In genomic region chr11:65787421-65788151, GRCm38 (mm10) we compare ENCODE assay signal across 8 mouse cellular contexts. TPM values are rescaled to one million over a fixed set of nuclear protein-coding genes. Genes with fewer than 3 reads are reported as not detected.
DNase-seq lines count a peak whose midpoint lies in the region; ATAC-seq lines count a peak whose summit lies in the region.

No protein-coding gene starts in this region.

- ATAC-seq in embryonic facial prominence, embryonic 11.5 days (replicated peaks; ENCODE audit: insufficient number of reproducible peaks, low FRiP score, low TSS enrichment, low read depth) = peak; percentile 86
- ATAC-seq in inflammation-experienced regulatory T-cells, adult 6 months = peak; percentile 63

- no peaks in the 10 kb centered on the region for H3K27me3 ChIP-seq in embryonic facial prominence, embryonic 11.5 days (ENCODE audit: control insufficient read depth, insufficient read depth, low read length)
- H3K27me3 ChIP-seq in midbrain, embryonic 10.5 days (ENCODE audit: low read depth, poor library complexity, severe bottlenecking) = no peaks in the 10 kb centered on the region

- H3K27ac ChIP-seq in embryonic facial prominence, embryonic 11.5 days (replicated peaks; ENCODE audit: low read depth, low read length) = peak overlapping the region; percentile 70
- peak overlapping the region; percentile 98 for H3K27ac ChIP-seq in midbrain, embryonic 10.5 days (replicated peaks)

- H3K4me1 ChIP-seq in embryonic facial prominence, embryonic 11.5 days (ENCODE audit: control insufficient read depth, insufficient read depth, low read length) = no peaks in the 10 kb centered on the region
- peaks cover 23% of the 10 kb centered on the region for H3K4me1 ChIP-seq in midbrain, embryonic 10.5 days

- H3K36me3 ChIP-seq in embryonic facial prominence, embryonic 11.5 days (replicated peaks; ENCODE audit: control insufficient read depth, insufficient read depth, low read depth, low read length) = no peaks in the 10 kb centered on the region
- H3K36me3 ChIP-seq in midbrain, embryonic 10.5 days = peaks cover 7% of the 10 kb centered on the region; the same call in 1 of the 2 replicates

- WGBS in embryonic facial prominence, embryonic 11.5 days = under 1% methylated on average over 44 of the region's 71 CpGs
- under 1% methylated on average over 71 of the region's 71 CpGs for WGBS in midbrain, embryonic 10.5 days

- peak overlapping the region; percentile 98 for H3K9ac ChIP-seq in embryonic facial prominence, embryonic 11.5 days (replicated peaks; ENCODE audit: low read length)

- peak overlapping the region; percentile 98 for H3K4me3 ChIP-seq in embryonic facial prominence, embryonic 11.5 days (ENCODE audit: low read depth, low read length)
- peak overlapping the region; percentile 98 for H3K4me3 ChIP-seq in midbrain, embryonic 10.5 days

- peak; percentile 32 for DNase-seq in embryo, embryonic 10 days (ENCODE audit: low spot score)
- no peak for DNase-seq in embryo, embryonic 9.5 days (ENCODE audit: extremely low spot score)
- peak; percentile 27 for DNase-seq in right cerebral cortex, postnatal 14 days
- DNase-seq in right cerebral cortex, postnatal 36 days (ENCODE audit: low spot score in 2 of 2) = no peak
- DNase-seq in embryonic facial prominence, embryonic 11.5 days (ENCODE audit: low spot score) = peak; percentile 42
- DNase-seq in midbrain, embryonic 10.5 days (ENCODE audit: low spot score) = no peak
- DNase-seq in yolk sac, embryonic 10.5 days (ENCODE audit: low spot score) = peak; percentile 49

- no peaks in the 10 kb centered on the region for H3K9me3 ChIP-seq in embryonic facial prominence, embryonic 11.5 days (replicated peaks; ENCODE audit: control insufficient read depth, low read length)
- H3K9me3 ChIP-seq in midbrain, embryonic 10.5 days (replicated peaks) = no peaks in the 10 kb centered on the region

- peak overlapping the region; percentile 71 for H3K4me2 ChIP-seq in embryonic facial prominence, embryonic 11.5 days (ENCODE audit: low read depth, low read length)

RNA-seq across cellular contexts. Expression of gene Map2k4, which starts 0.5 kb away (rescaled TPM):
- 91.6 and 96.1 TPM in 2 replicates for polyA plus RNA-seq in embryonic facial prominence, embryonic 11.5 days (2014; fragmentation: Nextera tagmentation; extraction: Ambion mirVana)
- 10 to 100 TPM; 15.2 to 17.4 (median 15.8) TPM for polyA plus RNA-seq in inflammation-experienced regulatory T-cells, adult 6 months (2017; shearing (Covaris generic))
- polyA plus RNA-seq in midbrain, embryonic 10.5 days (2016; fragmentation: Nextera tagmentation; extraction: Ambion mirVana) = 62.8 and 66.3 TPM in 2 replicates

RNA-seq across cellular contexts. Expression of gene Zkscan6, which starts 19.4 kb away (rescaled TPM):
- polyA plus RNA-seq in embryonic facial prominence, embryonic 11.5 days (2014; fragmentation: Nextera tagmentation; extraction: Ambion mirVana) = 12.6 and 13.0 TPM in 2 replicates
- polyA plus RNA-seq in inflammation-experienced regulatory T-cells, adult 6 months (2017; shearing (Covaris generic)) = 10 to 100 TPM in 2 of 3 experiments, 1 to 10 TPM in 1; 7.6 to 17.5 (median 13.7) TPM
- 13.3 and 15.8 TPM in 2 replicates for polyA plus RNA-seq in midbrain, embryonic 10.5 days (2016; fragmentation: Nextera tagmentation; extraction: Ambion mirVana)

Comparison
In these comparisons a context has a peak if more than half of its experiments do, and no peak if none do; other contexts are left out.
1. DNase-seq: peak in embryo, embryonic 10 days (single experiment), right cerebral cortex, postnatal 14 days (single experiment), embryonic facial prominence, embryonic 11.5 days (single experiment) and yolk sac, embryonic 10.5 days (single experiment); none in embryo, embryonic 9.5 days (single experiment), right cerebral cortex, postnatal 36 days (0 of 2) and midbrain, embryonic 10.5 days (single experiment).